Mouse (Mus musculus) cerebellum, adult 9-10 months (tissue): ENCODE measurements at regions not wholly inside any gene's neighbourhood (a gene's known extent, or its start where the extent isn't known, plus 50 kb on each side); places are given as distances from the start of the nearest gene placed in this dataset.

Source experiments
- DNase-seq: peaks from one replicate; pipeline ENCODE4 v3.0.0; 2022

GRCm38 (mm10) chr3:143674855-143675254, 530.2 kb downstream of the Lmo4 start:
- DNase-seq, result no peak

DNA sequence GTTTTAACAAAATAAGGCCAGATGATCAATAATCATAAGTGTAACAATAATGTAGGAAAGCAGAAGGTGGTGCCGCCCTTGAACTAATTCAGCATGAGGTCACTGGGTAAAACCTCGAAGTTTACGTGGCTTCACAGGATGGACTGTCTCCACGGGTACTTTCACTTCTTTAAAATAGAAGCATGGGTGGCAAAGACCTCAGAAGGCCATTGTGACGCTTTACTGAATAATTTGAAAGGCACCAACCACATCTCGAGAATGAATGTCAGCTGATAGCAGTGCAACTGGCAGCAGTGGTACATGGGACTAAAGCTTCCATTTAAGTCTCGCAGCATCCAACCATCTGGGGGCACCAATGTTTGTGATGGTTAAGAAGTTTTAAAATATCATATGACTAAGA, 530.6 kb downstream of the Lmo4 start:
- DNase-seq, result peak; percentile 1

DNA sequence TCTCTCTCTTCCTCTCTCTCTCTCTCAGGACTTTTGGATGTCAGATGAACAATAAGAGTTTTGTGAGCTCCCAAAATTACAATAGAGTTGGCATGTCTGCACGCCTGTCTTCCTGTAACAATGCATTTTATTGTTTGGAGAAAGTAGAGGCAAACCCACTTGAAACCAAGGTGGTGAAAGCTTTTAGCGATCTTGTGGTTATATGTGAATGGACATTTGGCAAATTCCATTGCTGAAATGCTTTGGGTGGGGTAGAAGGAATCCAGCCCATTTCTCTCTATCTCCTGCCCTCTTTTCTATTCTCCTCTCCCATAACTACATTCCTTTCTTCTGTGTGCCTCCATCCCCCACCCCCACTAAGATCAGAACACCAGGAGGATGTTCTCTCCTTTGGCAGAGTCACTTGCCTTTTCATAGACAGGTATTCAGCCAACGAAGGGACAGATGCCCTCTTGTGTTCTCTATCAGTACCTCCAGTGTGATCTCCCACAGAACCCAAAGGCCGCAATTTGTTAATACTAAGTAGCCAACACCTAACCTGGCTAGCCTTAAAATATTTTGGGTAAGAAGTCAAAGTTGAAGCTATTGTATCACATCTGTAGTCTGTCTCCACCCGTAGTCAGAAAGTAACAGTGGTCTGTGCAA, 542.9 kb downstream of the Lmo4 start:
- DNase-seq, result no peak

DNA sequence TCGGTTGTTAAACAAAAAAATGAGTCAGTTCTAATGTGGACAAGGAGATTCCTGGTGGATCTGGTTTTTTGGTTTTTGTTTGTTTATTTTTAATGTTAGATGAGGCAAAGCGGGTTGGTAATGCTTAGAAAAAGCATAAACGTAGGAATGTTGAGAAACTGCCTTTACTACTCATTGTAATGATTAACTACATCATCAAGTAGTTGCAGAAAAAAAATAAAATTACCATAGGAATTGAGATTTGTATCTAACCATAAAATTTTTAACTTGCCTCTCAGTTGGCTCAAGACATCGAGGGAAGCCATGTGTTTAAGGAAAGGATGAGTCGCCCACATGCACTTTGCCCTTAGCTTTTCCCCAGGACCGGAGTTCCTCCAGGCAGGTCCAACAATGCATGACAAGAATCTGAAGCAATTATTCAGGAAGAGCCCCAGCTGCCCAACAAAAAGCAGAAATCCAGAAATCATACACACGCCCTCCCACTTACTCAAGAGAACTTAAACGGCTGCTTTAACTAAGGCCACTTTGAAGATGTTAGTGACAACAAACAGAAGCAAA, 545.5 kb downstream of the Lmo4 start:
- no peak for DNase-seq

- DNase-seq, result no peak
Measured at GRCm38 (mm10) chr3:143647237-143647636, 557.8 kb downstream of the Lmo4 start.

- DNase-seq, result no peak
Measured at GRCm38 (mm10) chr3:143646836-143647235, 558.2 kb downstream of the Lmo4 start.

- no peak for DNase-seq
Measured at GRCm38 (mm10) chr3:143633036-143633435, 572.0 kb downstream of the Lmo4 start.

DNA sequence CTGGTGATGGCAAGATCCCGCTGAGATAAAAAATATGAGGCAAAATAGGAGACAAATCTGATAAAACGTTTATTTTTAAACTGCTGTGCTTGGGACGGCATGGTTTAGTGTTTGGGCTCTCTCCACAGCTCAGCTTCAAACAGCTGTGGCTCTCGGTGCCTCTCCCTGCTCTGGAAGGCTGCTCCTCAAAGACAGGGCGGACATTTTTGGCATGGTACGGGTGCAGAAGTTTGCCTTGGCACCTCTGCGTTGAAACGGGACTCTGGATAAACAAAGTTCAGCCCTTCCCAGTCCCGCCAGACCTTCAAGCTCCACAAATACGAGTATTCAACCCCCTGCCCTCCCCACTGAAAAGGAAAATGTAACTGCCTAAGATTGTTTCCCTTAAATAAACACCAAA, 573.8 kb downstream of the Lmo4 start:
- no peak for DNase-seq

- DNase-seq, result no peak
Measured at GRCm38 (mm10) chr3:143624906-143625305, 580.1 kb downstream of the Lmo4 start.

DNA sequence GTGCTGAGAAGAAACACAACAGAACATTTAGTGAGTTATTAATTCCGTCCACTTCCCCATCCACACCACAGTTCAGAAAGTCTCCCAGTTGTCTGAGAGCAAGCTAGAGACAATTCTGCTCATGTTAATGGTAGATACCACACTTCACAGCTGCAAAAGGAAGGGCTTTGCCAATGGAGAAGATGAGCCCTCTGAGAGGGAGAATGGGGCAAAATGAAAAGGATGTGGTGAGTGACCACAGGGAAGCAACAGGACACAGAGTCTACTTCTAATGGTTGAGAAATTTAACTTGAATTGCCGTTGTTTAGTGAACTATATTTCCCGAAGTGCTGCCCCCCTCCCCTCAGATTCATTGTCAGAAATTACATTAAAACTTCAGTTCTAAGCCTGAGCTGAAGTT, 582.7 kb downstream of the Lmo4 start:
- no peak for DNase-seq

GRCm38 (mm10) chr3:143619125-143619524, 585.9 kb downstream of the Lmo4 start:
- DNase-seq, result no peak

- DNase-seq, result no peak
Measured at GRCm38 (mm10) chr3:143614895-143615294, 590.1 kb downstream of the Lmo4 start.

- DNase-seq, result no peak
Measured at GRCm38 (mm10) chr3:143614004-143614403, 591.0 kb downstream of the Lmo4 start.

GRCm38 (mm10) chr3:143609673-143610072, 595.3 kb downstream of the Lmo4 start:
- DNase-seq, result no peak

GRCm38 (mm10) chr3:143599120-143599519, 605.9 kb downstream of the Lmo4 start:
- no peak for DNase-seq

- peak; percentile 29 for DNase-seq
Measured at GRCm38 (mm10) chr3:143596949-143597593, 607.9 kb downstream of the Lmo4 start.

DNA sequence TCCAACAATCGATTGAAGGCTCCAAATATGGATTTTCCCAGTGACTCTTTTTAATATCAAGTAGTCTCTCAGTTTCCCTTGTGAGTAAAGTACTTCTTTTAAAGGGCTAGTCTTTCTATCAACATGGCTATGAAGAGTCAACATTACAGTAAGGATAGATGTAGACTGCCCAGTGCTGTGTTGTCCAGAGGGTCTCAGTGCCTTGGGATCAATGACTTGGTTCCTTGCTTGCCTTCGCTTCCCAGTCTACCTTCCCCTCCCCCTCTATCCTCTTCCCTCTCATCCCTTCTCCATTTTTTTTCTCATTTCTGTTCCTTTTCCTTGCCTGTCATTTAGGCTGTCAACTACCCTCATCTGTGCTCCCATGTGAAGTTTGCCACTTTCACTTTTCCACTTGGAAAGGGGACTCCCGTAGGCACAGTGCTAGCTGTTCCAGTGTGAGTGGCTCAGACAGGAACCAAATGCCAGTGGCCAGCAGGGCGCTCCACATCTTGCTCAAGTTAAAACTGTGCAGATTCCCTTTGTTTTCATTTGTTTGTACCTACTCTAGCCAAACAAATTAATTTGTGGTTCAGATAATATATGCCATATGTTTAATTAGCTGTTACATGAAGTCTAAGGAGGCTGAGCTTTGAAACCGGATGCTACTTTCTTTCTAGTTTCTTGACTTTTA, 608.9 kb downstream of the Lmo4 start:
- no peak for DNase-seq

DNA sequence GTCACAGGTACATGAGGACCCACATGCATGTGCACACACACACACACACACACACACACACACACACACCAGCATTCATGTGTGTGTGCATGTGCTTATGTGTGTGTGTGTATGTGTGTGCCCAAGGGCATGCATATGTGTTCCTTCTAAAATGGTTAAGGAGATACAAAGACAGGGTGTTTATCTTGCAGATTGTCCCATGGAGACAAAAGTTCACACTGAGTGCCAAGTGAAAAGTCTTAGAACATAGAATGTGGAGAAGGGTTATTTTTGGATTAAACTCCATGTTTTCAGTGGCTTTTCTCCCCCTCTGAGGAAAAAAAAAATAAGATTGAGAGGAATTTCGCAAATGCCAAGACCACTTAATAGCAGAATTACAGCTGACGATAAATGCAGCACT, 609.9 kb downstream of the Lmo4 start:
- DNase-seq, result no peak

DNA sequence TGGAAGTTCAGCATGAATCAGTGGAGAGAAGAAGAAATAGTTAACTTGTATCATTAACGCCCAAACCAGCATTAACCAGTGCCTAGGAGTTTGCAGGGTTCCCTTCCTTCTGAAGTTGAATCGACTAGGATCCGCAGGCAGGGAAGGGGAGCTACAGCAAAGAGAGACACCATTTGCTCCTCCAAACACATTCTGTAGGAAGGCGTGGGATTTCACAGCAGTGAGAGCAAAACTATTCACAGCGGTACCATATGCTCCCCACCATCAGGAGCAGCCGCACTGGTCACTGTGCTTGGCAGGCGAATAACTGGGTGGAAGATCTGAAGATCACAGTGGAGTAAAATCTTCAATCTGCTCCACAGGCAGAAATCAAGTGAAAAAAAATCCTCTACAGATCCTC, 610.3 kb downstream of the Lmo4 start:
- peak; percentile 81 for DNase-seq

DNA sequence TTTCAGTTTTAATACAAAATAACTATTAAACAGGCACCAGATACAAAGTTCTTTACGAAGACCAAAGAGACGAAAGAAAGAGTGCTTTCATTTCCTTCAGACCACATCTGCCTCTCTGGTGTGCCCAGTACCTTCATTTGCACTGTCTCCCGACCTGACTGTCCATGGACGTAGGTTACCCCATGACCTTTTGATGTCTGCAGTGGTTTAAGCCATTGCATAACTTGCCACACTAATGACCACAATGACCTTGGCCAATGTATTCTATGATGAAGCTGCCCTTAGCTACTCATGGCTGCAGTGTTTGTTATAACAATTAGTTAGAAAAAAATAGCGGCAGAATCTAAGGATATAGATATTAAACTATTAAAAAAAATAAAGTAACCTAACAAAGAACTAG, 618.4 kb downstream of the Lmo4 start:
- no peak for DNase-seq

DNA sequence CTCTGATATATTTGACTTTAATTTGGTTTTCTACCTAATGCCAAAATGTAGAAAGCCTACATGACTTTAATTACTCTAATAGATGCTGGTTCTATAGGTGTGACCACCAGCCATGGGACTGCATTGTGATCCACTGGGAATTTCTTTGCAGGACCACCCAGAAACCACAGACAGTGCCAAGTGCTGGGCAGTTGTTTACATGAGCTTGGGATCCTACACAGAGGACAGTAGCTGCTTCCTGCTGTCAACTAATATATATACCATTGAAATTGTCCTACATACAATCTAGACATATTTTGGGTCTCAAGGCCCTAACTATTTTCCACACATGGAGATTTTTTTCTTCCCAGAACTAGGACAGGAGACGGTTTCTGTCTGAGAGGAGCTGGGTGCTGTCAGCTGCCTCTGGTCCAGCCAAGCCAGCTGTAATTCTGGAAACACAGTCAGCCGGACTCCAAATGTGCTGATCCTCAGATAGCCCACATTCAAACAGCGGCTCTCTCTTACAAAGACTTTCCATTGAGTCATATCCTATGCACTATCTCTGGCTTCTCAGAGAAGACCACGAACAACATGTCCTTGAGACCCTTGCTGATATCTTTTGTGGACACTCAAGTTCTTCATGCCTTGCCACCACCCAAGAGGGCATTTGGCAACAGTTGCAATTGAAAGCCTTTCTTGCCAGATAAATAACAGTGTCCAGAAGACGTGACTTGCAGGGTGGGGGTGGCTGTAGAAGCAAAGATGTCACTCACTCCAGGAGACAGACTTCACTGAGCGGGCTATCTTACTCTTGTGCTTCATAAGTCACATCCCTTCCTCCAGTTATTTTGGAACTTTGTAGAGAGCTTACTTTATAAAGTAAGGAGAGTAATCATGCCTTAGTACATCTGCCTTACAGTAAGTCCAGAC, 620.1 kb downstream of the Lmo4 start:
- DNase-seq, result no peak

- DNase-seq, result no peak
Measured at GRCm38 (mm10) chr3:143576338-143577007, 628.5 kb downstream of the Lmo4 start.
